Mouse (Mus musculus) spleen, postnatal 36 days (tissue): Measurements from ENCODE around the gene Gm5475.

Source experiments
- DNase-seq, 2 experiments: peaks; one replicate each; pipeline ENCODE4 v3.0.0; 2022; ENCODE audit warnings: low spot score in 2 of 2, mixed read lengths in 1 of 2

Gene Gm5475

GRCm38 (mm10) chr15:100413306-100413705 is 8.6 kb upstream of the Gm5475 start:
- DNase-seq, result no peak

GRCm38 (mm10) chr15:100414011-100414410 is 7.9 kb upstream of the Gm5475 start:
- peak in 1 of 2 experiments; percentile 22 for DNase-seq

DNA sequence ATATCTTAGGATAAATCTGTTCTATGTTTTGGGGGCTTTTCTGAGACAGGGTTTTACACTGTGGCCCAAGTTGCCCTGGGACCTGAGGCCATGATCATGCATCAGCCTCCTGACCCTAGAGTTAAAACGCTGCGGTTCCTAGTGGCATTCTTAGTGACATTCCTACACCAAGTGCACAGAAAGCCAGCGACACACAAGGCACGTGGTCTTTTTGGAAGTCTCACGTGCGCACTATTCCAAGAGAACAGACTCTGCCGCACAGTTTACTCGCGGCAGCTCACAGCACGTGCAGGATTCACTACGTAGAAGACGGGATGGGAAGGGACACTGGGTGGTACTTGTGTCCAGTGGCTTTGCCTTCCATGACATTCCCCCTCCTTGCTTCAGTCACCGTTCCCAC is 7.0 kb upstream of the Gm5475 start:
- DNase-seq, result no peak

DNA sequence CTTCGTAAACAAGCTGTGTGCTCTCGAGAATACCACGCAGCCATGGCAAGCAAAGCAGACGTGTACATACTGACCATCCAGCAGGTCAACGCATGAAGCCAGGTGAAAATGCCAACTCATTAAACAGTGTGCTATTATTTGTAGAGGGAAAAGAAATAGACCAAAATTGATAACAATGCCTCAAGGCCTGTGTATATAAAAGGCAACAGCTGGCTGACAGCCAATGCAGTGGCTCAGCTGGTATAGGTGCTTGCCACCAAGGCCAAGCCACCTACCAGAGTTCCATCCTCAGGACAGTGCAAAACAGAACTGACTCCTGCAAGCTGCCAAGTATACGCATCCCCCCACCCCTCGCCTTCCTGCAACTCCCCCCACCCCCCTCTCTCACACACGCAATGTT is 6.3 kb upstream of the Gm5475 start:
- no peak for DNase-seq

GRCm38 (mm10) chr15:100417854-100418450 is 4.0 kb upstream of the Gm5475 start:
- DNase-seq, result no peak

DNA sequence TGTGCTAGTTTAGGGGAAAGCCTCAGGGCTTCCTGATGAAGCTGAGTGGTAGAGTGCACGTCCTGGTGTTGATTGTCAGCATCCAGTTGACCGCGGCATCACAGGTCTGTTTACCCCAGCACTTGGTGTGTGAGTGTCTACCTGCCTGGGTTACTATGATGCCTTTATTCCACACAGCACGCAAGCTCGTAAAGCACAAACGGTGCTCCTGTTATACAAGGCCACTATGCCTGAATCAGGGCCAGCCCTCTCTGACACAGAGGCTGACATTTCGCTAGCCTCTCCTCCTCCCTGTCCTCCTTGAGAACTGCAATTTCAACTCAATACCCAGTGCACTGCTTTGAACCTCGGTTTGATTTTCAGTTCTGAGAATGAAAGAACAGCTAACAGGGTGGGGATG is 2.6 kb upstream of the Gm5475 start:
- DNase-seq, result no peak

DNA sequence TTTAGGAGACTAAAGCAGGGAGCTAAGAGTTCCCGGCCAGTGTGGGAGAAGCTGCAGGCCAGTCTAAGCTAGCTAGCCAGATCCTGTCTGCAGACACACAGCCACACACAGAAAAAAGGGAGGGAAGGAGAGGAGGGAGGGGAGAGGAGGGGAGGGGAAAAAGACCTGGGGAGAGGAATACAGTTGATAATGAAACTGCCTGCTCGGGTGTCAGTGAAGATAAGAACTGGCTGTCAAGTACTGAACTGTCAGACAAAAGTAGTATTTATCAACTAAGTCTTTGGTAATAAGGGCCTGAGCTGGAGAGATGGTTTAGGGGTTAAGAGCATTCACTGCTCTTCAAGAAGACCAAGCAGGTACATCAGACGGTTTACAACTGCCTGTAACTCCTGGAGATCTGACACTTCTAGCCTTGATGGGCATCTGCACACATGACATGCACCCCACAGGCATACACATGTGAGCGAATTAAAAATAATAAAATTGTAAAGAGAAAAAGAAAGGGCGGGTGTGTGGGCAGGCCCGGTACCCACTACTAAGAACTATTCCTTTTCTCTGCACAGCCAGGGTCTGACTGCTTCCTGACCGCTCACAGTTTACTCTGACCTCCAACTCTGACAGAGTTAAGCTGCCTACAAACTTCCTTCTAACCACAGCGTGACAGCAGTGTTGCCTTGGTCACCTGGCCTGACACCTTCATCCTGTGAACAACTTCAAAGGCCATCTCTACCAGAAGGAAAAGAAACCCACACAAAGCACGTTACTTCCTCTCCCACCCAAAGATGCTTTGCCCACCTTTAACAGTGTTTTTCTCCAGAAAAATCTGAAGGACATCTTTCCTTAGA is 1.8 kb upstream of the Gm5475 start:
- peak; percentile 24 to 48 for DNase-seq

DNA sequence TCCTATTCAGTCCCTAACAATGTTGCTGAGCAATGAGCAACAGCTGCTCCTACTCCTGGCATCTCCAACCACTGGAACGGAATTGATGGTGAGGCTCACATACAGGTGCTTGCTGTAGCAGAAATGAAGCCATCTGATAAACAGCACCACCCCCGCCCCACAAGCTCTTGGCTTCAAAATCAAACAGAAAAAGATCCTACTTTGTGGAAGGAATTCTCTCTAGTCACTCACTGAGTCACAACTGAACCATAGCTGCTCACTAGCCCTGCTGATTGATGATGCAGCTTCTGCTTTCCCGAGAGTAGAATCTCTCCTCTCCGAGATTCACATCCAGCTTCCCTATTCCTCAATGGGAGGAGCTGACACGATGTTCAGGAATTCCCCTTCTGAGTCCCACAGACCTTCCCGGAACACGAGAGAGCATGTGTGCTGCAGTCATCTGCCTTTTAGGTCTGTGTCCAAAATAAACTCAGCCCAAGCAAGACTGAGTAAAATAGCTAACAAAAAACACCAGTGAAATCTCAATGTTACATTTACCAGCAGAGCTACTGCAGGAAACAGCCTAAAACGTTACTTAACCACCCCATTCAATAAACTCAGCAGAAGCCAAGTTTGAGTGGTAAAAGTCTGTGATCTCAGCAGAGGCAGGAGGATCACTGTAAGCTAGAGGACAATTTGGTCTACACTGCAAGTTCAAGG is 739 bp upstream of the Gm5475 start:
- DNase-seq, result peak in 1 of 2 experiments; percentile 18

DNA sequence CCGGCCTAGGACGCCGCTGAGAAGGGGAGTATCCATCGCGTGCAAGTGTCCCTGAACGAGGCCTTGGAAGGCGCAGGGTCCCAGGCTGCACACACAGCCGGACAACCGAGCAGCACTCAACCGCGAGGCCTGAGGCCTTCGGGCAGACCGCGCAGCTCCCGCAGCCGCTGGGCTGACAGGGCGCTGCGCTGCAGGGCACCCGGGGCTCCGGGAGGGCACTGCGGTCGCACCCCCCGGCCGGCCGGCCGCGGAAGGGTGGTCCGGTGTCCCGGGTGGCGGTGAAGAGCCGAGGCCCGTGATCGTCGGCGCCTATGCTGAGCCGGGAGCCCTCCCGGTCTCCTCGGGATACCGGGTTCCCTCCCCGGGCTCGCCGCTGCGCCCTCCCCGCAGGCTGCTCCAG is 529 bp downstream of the Gm5475 start:
- peak in 1 of 2 experiments; percentile 6 for DNase-seq

DNA sequence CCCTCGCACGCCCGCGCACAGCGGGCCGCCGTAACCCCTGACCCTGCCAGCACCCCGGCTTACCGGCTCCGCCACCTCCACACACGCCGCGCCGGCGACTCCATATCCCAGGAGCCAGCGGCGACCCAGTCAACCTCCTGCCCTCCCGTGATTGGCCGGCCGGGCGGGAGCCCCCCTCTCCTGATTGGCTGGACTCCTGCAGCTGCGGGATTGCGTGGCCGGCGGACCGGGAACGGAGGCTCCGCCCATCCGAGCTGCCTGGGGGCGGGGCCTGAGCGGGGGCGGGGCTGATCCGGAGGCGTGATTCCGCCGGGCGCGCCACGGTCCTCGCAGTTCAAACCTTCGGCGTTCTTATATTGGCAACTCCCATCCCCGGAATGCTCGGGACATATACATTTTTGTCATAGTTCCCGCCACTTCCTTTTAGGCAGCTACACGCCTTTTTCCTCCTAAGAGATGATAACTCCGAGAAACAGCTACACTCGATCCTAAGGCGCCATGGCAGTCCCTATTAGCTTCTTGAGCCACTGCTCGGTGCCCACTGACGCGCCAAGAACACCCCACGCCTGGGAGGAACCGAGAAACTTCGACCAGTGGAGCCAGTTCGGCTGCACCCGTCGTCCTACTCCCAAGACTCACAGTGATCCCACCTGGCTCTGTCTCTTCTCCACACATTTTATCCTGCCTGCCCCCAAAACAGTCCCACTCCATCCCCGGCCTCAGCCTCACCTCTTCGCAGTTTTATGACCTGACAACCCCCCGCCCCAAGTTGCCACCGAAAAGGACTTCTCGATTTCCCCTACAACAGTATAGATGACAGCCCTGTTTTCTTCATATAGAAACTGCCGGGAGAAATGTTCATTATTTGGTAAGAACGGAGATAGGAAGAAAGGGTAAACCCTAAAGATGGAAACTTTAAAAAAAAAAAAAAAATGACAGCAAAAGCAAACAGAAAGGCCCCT is 1.2 kb downstream of the Gm5475 start:
- DNase-seq, result peak; percentile 95

DNA sequence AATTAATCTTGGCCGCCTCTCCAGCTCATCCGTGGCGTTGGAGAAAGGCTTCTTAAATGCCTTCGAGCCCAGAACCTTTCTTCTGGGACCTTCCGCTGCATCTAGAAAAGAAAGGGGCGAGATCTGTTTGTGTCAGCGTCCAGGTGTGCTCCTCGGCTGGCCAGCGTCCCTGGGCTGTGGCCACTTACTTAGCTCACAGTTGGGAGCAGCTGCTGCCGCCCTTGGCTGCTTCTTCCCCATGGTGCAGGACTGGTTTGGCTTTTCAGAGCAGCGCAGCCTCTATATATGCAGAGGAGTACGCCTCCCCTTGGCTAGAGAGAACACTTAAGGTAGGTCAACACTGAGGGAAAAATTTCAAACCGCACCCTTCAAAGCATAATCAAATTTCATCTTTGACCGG is 2.0 kb downstream of the Gm5475 start:
- DNase-seq, result peak in 1 of 2 experiments; percentile 15

DNA sequence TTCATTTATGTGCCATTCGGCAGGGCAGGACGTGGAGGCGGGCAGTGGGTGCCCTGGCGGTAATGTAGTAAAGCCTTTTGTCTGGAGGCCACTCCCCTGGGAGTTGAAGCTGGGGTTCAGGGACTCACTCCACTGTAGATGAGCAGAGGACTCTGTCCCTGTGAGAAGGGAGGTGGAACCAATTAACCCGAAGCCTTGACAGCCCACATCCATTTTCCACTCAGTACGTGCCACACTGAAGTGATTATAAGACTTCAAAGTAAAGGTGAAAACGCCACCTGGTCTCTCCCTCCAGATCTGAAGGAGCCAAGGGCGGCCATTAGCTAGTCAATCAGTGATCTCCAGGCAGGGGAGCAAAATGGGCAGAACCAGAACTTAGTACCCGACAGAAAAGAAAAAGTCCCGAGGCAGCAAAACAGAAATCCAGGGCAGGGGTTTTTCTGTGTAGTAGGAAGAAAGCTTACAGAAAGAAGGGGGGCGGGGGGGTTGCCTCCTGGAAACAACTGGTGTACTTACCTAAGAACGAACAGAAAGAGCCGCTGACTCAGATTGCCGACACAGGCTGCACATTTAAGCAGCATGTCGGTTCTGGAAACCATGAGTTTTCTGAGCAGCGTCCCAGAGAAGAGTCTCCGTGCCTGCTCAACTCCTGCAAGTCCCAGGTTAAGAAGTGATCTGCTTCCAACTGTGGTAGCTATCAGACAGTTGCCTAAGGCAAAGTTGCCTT is 2.6 kb downstream of the Gm5475 start, which contains the start of gene Slc11a2:
TSS of gene Slc11a2 (minus strand) at position 677 of the 727 bp plus-strand sequence.
- no peak for DNase-seq

DNA sequence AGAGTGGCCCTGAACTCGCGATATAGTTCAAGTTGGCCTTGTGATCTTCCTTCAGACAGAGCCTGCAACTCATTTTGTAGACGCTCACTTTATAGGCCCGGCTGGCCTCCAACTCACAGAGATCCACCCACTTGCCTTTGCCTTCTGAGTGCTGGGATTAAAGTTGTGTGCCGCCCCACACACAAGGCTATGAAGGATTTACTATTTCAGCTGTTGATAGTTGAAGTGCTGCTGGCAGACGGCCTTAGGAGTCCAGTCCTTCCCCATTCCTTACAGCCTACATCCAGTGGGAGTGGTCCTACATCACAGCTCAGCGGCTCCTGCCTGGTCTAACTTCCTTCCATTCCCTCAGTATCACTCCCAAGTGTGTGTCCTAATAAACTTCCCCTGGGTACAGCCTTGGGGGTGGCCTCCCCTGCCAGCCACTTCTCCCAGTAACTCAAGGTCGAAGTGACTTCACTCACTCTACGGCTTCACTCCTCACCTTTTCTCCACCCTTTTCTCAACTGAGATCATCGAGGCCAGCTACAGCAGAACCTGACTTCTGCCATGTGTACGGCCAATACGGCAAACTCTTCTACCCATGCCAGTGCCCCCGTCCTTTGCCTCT is 6.5 kb downstream of the Gm5475 start:
- DNase-seq, result no peak

GRCm38 (mm10) chr15:100429959-100430565 is 8.1 kb downstream of the Gm5475 start:
- DNase-seq, result no peak

DNA sequence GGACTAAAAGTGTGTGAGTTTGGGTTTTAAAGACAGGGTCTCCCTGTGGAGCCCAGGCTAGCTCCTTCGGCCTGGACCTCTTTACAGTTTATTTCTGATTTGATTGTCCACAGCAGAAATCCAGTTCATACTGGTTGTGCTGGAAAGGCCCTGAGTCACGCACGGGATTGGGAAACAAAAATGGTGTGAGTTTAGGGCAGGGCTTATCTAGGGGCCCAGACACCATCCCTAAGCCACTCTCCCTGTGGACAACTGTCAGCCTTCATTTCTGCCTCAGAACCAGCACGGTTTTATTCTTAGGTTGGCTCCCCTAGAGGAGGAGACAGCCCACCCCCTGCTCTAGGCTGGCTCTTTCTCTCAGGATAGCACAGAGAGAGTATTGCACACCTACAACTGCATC is 11.3 kb downstream of the Gm5475 start:
- DNase-seq, result no peak

- no peak for DNase-seq
These were observed 14.2 kb downstream of the Gm5475 start for GRCm38 (mm10) chr15:100436112-100436511.

GRCm38 (mm10) chr15:100436518-100436917 is 14.6 kb downstream of the Gm5475 start:
- DNase-seq, result no peak

DNA sequence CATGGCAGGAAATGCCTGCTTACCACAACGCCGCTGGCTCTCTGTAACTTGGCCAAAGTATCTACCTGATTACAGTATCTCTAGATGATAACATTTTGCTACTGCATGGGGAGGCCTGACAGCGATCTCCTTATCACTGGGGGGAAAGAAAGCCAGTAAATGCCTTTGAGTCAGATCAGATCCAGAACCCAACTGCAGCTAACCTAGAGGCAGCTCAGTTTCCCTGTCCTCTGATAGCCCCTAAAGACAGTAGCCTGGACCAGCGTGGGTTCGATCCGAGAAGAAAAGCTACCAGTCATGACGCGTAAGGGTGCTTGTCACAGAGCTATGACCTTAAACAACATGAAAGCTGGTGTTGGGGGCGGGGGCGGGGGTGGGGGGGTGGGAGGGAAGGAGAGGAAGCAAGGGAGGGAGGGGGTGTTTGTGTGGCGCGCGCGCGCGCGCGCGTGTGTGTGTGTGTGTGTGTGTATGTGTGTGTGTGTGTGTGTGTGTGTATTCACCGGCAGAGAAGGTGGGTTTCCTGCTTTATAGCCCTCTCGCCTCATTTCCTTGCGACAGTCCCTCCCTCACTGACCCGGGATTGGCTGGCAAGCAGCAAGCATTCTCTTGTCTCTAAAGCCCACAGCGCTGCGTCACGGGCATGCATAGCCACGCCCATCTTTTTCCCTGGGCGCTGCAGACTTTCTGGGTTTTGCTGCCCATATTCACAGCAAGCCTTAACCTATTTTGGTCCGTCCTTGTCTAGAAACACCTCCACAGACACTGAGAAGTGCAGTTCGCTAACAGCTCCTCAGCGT is 21.4 kb downstream of the Gm5475 start:
- peak; percentile 89 to 91 for DNase-seq

DNA sequence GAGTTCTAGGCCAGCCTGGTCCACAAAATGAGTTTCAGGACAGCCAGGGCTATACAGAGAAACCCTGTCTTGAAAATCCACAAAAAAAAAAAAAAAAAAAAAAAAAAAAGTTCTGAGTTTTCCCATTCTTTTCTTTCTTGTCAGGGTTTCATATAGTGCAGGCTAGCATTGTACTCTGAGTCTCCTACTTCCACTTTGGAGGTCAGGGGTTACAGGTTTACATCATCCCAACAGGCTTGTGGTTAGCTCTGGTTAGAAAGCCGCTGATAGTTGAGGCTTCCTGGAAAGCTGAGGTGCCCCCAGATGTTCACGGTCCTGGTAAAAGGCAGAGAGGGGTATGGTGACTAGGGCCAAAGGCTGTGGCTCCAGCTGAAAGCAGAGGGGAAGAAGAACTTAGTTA is 24.9 kb downstream of the Gm5475 start:
- DNase-seq, result no peak
